ENCODE assay signal across 15 mouse cellular contexts in genomic region chr10:10790458-10790857, GRCm38 (mm10).
"Had no signal": no experiment of that assay in that cellular context is flagged by ENCODE, and none has a peak within 500 bp of the region (broad histone marks: within the 10 kb centered on the region; RNA-seq: fewer than 3 reads in every experiment).

No protein-coding gene starts in this region.

- H3K4me2 ChIP-seq: liver, embryonic 11.5 days; liver, embryonic 15.5 days; neural tube, embryonic 13.5 days had no signal

- H3K9me3 ChIP-seq: limb, embryonic 10.5 days; liver, embryonic 15.5 days; midbrain, embryonic 10.5 days; neural tube, embryonic 13.5 days had no signal

- H3K9ac ChIP-seq: liver, embryonic 15.5 days; neural tube, embryonic 13.5 days had no signal

- H3K36me3 ChIP-seq: limb, embryonic 10.5 days; liver, embryonic 15.5 days; midbrain, embryonic 10.5 days; neural tube, embryonic 13.5 days had no signal

- H3K27me3 ChIP-seq: liver, embryonic 15.5 days; neural tube, embryonic 13.5 days had no signal

- H3K4me1 ChIP-seq: limb, embryonic 10.5 days; liver, embryonic 15.5 days; neural tube, embryonic 13.5 days had no signal

- H3K4me3 ChIP-seq: layer of hippocampus, adult 2 months; limb, embryonic 10.5 days; liver, embryonic 15.5 days; midbrain, embryonic 10.5 days; neural tube, embryonic 13.5 days had no signal

- H3K27ac ChIP-seq: kidney, postnatal 0 days; layer of hippocampus, adult 2 months; limb, embryonic 10.5 days; liver, embryonic 15.5 days; midbrain, embryonic 10.5 days; neural tube, embryonic 13.5 days had no signal

- DNase-seq: kidney, adult 9 months; kidney, postnatal 4 days; lung, adult 2 months; lung, postnatal 10 days; lung, postnatal 4 days; midbrain, embryonic 14.5 days; right cerebral cortex, postnatal 14 days; thymus, postnatal 4 days had no signal
